Comparison of ENCODE assay signal across 8 mouse cellular contexts in genomic region chr8:121619401-121619995, GRCm38 (mm10). TPM values are rescaled to one million over a fixed set of nuclear protein-coding genes. Genes with fewer than 3 reads are reported as not detected.
DNase-seq lines count a peak whose midpoint lies in the region; ATAC-seq and TF ChIP-seq lines count a peak whose summit lies in the region.

No protein-coding gene starts in this region.

- 50% methylated on average over 7 of the region's 7 CpGs for WGBS in spleen, adult 2 months
- 24% methylated on average over 7 of the region's 7 CpGs for WGBS in heart, embryonic 14.5 days

- no peaks in the 10 kb centered on the region for H3K36me3 ChIP-seq in spleen, adult 2 months (ENCODE audit: control insufficient read depth, insufficient read depth, low read length)
- H3K36me3 ChIP-seq in heart, embryonic 14.5 days (ENCODE audit: control insufficient read depth, insufficient read depth, low read length), result peaks cover 27% of the 10 kb centered on the region

- no peak overlapping the region for H3K4me3 ChIP-seq in spleen, adult 2 months (ENCODE audit: extremely low read depth, insufficient read depth, insufficient read length)
- H3K4me3 ChIP-seq in heart, embryonic 14.5 days (ENCODE audit: control insufficient read depth in 1 of 2, insufficient read depth in 1 of 2, low read depth in 1 of 2, low read length in 2 of 2), result no peak overlapping the region

- no peak for DNase-seq in spleen, adult 2 months (ENCODE audit: low read depth in 1 of 2, low spot score in 2 of 2)
- no peak for DNase-seq in spleen, postnatal 14 days (ENCODE audit: low spot score in 2 of 2)
- peak; percentile 87 for DNase-seq in kidney, postnatal 10 days
- peak; percentile 95 for DNase-seq in lung, postnatal 36 days
- no peak for DNase-seq in urinary bladder, adult 2 months (ENCODE audit: low spot score)
- no peak for DNase-seq in right cerebral cortex, postnatal 4 days
- no peak for DNase-seq in cerebellum, postnatal 4 days (ENCODE audit: low spot score in 2 of 2)

- no peaks in the 10 kb centered on the region for H3K27me3 ChIP-seq in spleen, adult 2 months (ENCODE audit: control insufficient read depth, insufficient read depth, low read length)
- H3K27me3 ChIP-seq in heart, embryonic 14.5 days (ENCODE audit: control insufficient read depth, insufficient read depth, low read length), result no peaks in the 10 kb centered on the region

- TF ChIP-seq CTCF in spleen, adult 2 months (IDR thresholded peaks at IDR 0.05; ENCODE audit: extremely low read depth, insufficient read depth, insufficient read length, insufficient replicate concordance), result no peak

- peak overlapping the region; percentile 33; the same call in 1 of the 2 replicates for H3K27ac ChIP-seq in spleen, adult 2 months (ENCODE audit: insufficient read depth, low read length)
- peak overlapping the region; percentile 50 to 84 for H3K27ac ChIP-seq in heart, embryonic 14.5 days (replicated peaks in 1 of 2; ENCODE audit: control insufficient read depth in 1 of 2, insufficient read depth in 1 of 2, low read depth in 2 of 2, low read length in 2 of 2)

- peak; percentile 74 for ATAC-seq in heart, embryonic 14.5 days (ENCODE audit: insufficient number of reproducible peaks, insufficient read depth, low FRiP score, low read depth)

- TF ChIP-seq POLR2A in spleen, adult 2 months (IDR thresholded peaks at IDR 0.05; ENCODE audit: low read depth, low read length), result no peak

- H3K9me3 ChIP-seq in heart, embryonic 14.5 days (ENCODE audit: control insufficient read depth, low read length), result no peaks in the 10 kb centered on the region

- peak overlapping the region; percentile 19 for H3K4me2 ChIP-seq in heart, embryonic 14.5 days (ENCODE audit: low read length)

- no peaks in the 10 kb centered on the region for H3K4me1 ChIP-seq in spleen, adult 2 months (ENCODE audit: control insufficient read depth, insufficient read depth, insufficient read length)
- H3K4me1 ChIP-seq in heart, embryonic 14.5 days (ENCODE audit: control insufficient read depth in 2 of 2, insufficient read depth in 2 of 2, low read length in 2 of 2), result peaks cover 29 to 41% of the 10 kb centered on the region in 2 experiments

- peak overlapping the region; percentile 9; the same call in 1 of the 2 replicates for H3K9ac ChIP-seq in heart, embryonic 14.5 days (ENCODE audit: low read length)

RNA-seq across cellular contexts. Expression of gene Map1lc3b, which starts 29.3 kb away (rescaled TPM):
- polyA plus RNA-seq in spleen, adult 2 months (2012; rRNA removed), result 50.0 and 52.4 TPM in 2 replicates
- polyA plus RNA-seq in heart, embryonic 14.5 days (2014; fragmentation: Nextera tagmentation; extraction: Ambion mirVana), result 252 and 267 TPM in 2 replicates
- 52.4 and 97.9 TPM in 2 replicates for polyA plus RNA-seq in urinary bladder, adult 2 months (2012; rRNA removed)

RNA-seq across cellular contexts. Expression of gene Zcchc14, which starts 33.2 kb away (rescaled TPM):
- 8.2 and 8.9 TPM in 2 replicates for polyA plus RNA-seq in spleen, adult 2 months (2012; rRNA removed)
- 12.9 and 13.9 TPM in 2 replicates for polyA plus RNA-seq in heart, embryonic 14.5 days (2014; fragmentation: Nextera tagmentation; extraction: Ambion mirVana)
- 16.9 and 22.7 TPM in 2 replicates for polyA plus RNA-seq in urinary bladder, adult 2 months (2012; rRNA removed)

RNA-seq across cellular contexts. Expression of gene Fbxo31, which starts 40.9 kb away (rescaled TPM):
- 22.5 and 30.2 TPM in 2 replicates for polyA plus RNA-seq in spleen, adult 2 months (2012; rRNA removed)
- 9.8 and 11.8 TPM in 2 replicates for polyA plus RNA-seq in heart, embryonic 14.5 days (2014; fragmentation: Nextera tagmentation; extraction: Ambion mirVana)
- 25.6 and 33.8 TPM in 2 replicates for polyA plus RNA-seq in urinary bladder, adult 2 months (2012; rRNA removed)

Comparison
In these comparisons a context has a peak if more than half of its experiments do, and no peak if none do; other contexts are left out.
1. DNase-seq: peak in kidney, postnatal 10 days (single experiment) and lung, postnatal 36 days (single experiment); none in spleen, adult 2 months (0 of 2), spleen, postnatal 14 days (0 of 2), urinary bladder, adult 2 months (single experiment), right cerebral cortex, postnatal 4 days (single experiment) and cerebellum, postnatal 4 days (0 of 2).